Mouse (Mus musculus) neural tube, embryonic 15.5 days (tissue): Measurements from ENCODE around the gene Atg9b. TPM values are rescaled to one million over a fixed set of nuclear protein-coding genes. Genes with fewer than 3 reads are reported as not detected.

Experiments
- ATAC-seq: fragments of 200-750 bp; cut with Nextera tagmentation; 2 replicates; pipeline ENCODE4 v1.8.0; 2017; ENCODE audit warnings: mild to moderate bottlenecking, moderate TSS enrichment, moderate library complexity; ENCODE audit not compliant: low FRiP score
- H3K27ac ChIP-seq: fragments of 300-500 bp; sonication (generic); replicated peaks from 2 replicates; pipeline ENCODE4 v1.5.1; 2015; ENCODE audit warnings: mild to moderate bottlenecking, inconsistent platforms
- H3K27me3 ChIP-seq: fragments of 300-500 bp; sonication (generic); replicated peaks from 2 replicates; pipeline ENCODE4 v1.6.1; 2015; ENCODE audit warnings: inconsistent platforms
- H3K36me3 ChIP-seq: fragments of 300-500 bp; sonication (generic); 2 replicates; pipeline ENCODE4 v1.6.1; 2015; ENCODE audit warnings: inconsistent platforms
- H3K4me1 ChIP-seq: fragments of 300-500 bp; sonication (generic); 2 replicates; pipeline ENCODE4 v1.6.1; 2015; ENCODE audit warnings: inconsistent platforms
- H3K4me2 ChIP-seq: fragments of 300-500 bp; sonication (generic); 2 replicates; pipeline ENCODE4 v1.6.1; 2015; ENCODE audit warnings: inconsistent platforms, mild to moderate bottlenecking, moderate library complexity
- H3K4me3 ChIP-seq: fragments of 300-500 bp; sonication (generic); replicated peaks from 2 replicates; pipeline ENCODE4 v1.5.1; 2015; ENCODE audit warnings: mild to moderate bottlenecking, inconsistent platforms
- H3K9ac ChIP-seq: fragments of 300-500 bp; sonication (generic); replicated peaks from 2 replicates; pipeline ENCODE4 v1.6.1; 2015; ENCODE audit warnings: mild to moderate bottlenecking, inconsistent platforms
- H3K9me3 ChIP-seq: fragments of 300-500 bp; sonication (generic); replicated peaks from 2 replicates; pipeline ENCODE4 v1.6.1; 2016; ENCODE audit warnings: inconsistent platforms
- WGBS: fragments of 180-500 bp; shearing (Covaris S2); methylation state at CpG from one replicate; pipeline ENCODE4 v1.1.7; 2015; ENCODE audit warnings: mixed read lengths; 5-methylcytosine and 5-hydroxymethylcytosine counted together
- polyA plus RNA-seq: library from polyadenylated mRNA; unstranded; fragments of >200 nt; fragmentation: Nextera tagmentation; extraction: Ambion mirVana; gene quantifications from 2 replicates; pipeline ENCODE4 v1.2.1, GENCODE M21; 2015

The Atg9b gene
- polyA plus RNA-seq, 1 experiment from 2014 or later = 4.8 TPM

DNA sequence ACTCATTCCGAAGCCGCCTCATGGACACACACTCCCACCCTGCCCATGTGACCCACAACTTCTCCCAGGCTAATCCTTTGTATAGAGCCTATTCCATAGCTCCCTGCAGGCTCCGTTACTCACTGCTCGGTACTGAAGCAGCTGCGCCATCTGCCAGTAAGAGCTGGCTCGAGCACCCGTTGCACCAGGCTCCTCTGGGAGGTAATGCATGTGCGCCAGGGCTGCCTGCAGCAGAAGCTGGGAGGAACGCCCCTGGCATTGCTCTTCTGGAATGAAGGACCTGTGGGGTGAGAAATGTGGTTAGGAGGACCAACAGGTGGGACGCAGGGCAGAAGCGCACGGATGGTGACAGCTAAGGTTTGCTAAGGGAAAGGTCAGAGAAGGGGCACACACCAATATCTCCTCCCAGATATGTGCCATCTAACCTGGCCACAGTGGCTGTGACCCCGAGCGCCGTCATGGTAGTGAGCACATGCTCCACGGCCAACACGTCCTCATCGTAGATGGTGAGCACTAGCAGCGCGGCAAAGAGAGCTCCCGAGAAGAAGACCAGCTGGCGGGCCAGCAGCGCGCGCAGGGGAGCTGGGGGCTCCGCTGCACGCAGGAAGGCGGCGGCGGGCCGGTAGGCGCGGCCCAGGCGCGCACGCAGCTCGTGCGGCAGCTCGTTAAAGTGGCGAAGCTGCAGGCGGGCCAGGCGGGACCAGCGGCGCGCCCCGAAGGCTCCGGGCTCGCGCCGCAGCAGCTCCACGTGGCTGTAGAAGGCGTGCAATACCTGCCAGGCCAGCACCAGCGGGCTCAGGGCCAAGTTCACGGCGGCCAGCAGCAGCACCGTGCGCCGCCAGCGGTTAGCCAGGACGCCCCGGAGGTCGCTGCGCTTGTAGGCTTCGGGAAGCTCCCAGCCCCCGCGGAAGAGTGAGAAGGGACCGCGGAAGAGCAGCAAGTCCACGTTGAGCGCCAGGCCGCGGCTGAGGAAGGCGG is 4.4 kb downstream of the Atg9b start:
- Histone ChIP-seq H3K27ac (peak overlapping the region; percentile 48), H3K27me3 (peaks cover 22% of the 10 kb centered on the region; the same call in 1 of the 2 replicates), H3K9ac (peak overlapping the region; percentile 56), H3K36me3 (no peaks in the 10 kb centered on the region), H3K4me1 (peaks cover 40% of the 10 kb centered on the region), H3K9me3 (no peaks in the 10 kb centered on the region), H3K4me2 (peak overlapping the region; percentile 99), H3K4me3 (peak overlapping the region; percentile 49)
- WGBS = under 1% methylated on average over 73 of the region's 73 CpGs
- peak; percentile 58 for ATAC-seq

DNA sequence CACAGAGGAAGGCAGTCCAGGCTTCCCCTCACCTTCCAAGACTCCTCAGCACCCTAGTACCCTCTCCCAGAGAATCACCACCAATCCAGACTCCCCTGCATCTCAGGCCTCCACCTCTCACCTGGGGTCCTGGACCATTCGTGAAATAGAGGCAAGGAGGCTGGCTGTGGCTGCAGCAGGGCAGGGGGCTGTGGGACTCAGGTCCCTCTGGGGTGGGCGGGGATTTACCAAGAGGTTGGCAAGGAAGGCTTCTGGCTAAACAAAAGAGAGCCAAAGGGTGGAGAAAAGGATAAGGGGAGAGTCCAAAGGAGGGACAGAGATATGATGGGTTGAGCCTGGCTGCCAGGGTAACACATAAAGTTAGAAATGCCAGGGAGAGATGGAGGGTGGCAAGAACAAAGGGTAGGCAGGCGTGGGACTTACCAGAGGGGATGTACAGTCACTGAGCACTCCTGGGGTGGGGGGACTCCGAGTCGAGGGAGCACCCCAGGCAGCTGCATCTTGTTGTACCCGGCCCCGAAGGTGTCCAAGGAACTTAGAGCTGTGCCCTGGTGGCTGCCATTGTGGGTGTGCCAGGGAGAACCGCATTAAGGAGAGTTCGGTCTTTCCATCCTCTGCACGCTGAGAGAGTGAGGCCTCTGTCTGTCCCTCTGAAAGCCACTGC is 5.9 kb downstream of the Atg9b start:
- ATAC-seq = no peak
- WGBS = 93% methylated on average over 10 of the region's 10 CpGs
- Histone ChIP-seq H3K4me2 (0 out of 2 replicates have a peak overlapping the region, but pooled peaks have one; percentile 99), H3K27ac (no peak overlapping the region), H3K4me1 (peaks cover 45% of the 10 kb centered on the region), H3K9ac (no peak overlapping the region), H3K9me3 (no peaks in the 10 kb centered on the region), H3K36me3 (no peaks in the 10 kb centered on the region), H3K4me3 (no peak overlapping the region), H3K27me3 (peaks cover 22% of the 10 kb centered on the region; the same call in 1 of the 2 replicates)

DNA sequence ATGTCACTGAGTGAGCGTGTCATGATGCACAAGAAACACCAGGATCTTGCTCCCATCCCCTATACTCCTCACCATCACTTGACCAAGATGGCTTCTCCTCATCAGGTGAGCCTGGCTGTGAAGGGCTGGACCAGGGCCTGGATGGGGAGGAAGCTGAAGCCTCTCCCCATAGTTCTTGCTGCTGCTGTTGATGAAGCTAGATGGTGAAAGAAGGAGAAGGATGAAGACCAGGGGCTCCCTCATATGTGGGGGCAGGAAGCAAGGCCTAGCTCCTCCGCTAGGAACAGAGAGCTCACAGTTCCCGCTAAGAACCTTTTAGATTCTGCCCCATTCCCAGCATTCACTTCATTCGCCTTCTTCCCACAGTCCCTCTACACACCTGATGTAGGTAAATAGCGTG is 6.6 kb downstream of the Atg9b start:
- Histone ChIP-seq H3K27me3 (peaks cover 22% of the 10 kb centered on the region; the same call in 1 of the 2 replicates), H3K4me3 (no peak overlapping the region), H3K9me3 (no peaks in the 10 kb centered on the region), H3K4me1 (peaks cover 45% of the 10 kb centered on the region), H3K4me2 (no peak overlapping the region), H3K27ac (no peak overlapping the region), H3K9ac (no peak overlapping the region), H3K36me3 (no peaks in the 10 kb centered on the region)
- ATAC-seq = no peak
- whole genome bisulfite sequencing = 91% methylated on average over 5 of the region's 5 CpGs

DNA sequence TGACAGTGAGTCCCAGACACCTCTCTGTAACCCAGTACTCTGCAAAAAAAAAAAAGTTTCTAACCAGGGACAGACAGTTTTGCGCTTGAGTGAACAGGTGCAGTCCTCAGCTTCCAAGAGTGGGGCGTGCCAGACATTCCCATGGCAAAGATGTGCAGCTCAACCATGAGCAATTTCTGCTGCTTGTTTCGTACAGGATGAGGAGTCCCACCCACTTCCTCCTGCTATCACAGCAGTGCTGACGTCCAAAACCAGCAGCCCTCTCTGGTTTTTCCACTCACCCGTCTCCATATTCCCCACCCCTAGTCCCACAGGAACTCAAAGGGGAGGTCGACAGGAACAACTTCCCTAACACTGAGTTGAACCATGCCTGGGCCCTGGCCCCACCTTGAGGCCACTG is 7.5 kb downstream of the Atg9b start:
- Histone ChIP-seq H3K9me3 (no peaks in the 10 kb centered on the region), H3K27me3 (peaks cover 22% of the 10 kb centered on the region; the same call in 1 of the 2 replicates), H3K4me3 (no peak overlapping the region), H3K9ac (no peak overlapping the region), H3K27ac (no peak overlapping the region), H3K36me3 (no peaks in the 10 kb centered on the region), H3K4me1 (peaks cover 45% of the 10 kb centered on the region), H3K4me2 (peak overlapping the region; percentile 68)
- ATAC-seq = no peak
- 67% methylated on average over 6 of the region's 6 CpGs for WGBS

DNA sequence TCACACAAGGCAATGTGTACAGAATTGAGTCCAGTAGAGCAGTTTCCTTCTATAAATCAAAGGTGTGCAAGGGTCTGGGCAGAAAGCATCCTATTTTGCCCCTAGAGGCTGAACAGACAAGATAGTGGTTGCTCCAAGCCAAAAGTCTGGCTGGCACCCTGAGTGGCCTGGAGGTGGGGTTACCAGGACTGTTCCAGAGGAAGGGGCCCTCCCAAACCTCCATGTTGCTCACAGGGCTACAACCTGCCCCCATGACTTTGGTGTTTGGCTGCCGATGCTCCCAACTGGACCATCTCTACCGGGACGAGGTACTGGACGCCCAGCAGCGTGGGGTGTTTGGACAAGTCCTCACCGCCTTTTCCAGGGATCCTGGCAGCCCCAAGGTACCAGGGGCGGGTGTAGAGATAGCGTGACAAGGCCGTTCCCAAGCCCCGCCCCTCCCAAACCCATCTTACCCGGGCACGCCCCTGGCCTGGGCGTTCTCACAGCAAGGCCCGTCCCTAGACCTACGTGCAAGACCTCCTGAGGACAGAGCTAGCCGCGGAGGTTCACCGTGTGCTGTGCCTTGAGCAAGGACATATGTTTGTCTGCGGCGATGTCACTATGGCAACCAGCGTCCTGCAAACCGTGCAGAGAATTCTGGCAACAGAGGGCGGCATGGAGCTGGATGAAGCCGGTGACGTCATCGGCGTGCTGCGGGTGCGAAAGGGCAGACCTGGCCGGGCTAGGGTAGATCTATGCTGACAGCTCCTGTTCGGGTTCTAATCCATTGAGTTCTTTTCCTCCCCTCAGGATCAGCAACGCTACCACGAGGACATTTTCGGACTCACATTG is 8.7 kb downstream of the Atg9b start:
- no peaks in the 10 kb centered on the region for H3K36me3 ChIP-seq
- H3K9ac ChIP-seq = peak overlapping the region; percentile 47
- H3K4me2 ChIP-seq = peak overlapping the region; percentile 68
- H3K4me1 ChIP-seq = peaks cover 39% of the 10 kb centered on the region
- no peaks in the 10 kb centered on the region for H3K9me3 ChIP-seq
- H3K4me3 ChIP-seq = peak overlapping the region; percentile 49
- WGBS = 2% methylated on average over 34 of the region's 34 CpGs
- peak; percentile 82 for ATAC-seq
- H3K27me3 ChIP-seq = peaks cover 16% of the 10 kb centered on the region; the same call in 1 of the 2 replicates
- peak overlapping the region; percentile 80 for H3K27ac ChIP-seq

DNA sequence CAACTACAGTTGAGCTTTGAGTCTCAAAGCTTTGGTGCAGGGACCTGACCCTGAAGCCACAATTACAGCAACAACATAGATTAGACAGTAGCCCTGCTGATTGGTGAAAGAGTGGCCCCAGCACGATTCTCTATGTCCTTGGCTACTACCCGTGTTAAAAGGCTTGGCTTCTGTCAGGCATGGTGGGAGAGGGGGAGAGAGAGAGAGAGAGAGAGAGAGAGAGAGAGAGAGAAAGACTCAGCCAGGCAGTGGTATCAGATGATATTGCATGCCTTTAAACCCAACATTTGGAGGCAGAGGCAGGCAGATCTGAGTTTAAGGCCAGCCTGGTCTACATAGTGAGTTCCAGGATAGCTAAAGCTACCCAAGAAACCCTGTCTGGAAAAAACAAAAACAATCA is 10.0 kb downstream of the Atg9b start:
- H3K4me2 ChIP-seq = no peak overlapping the region
- no peak overlapping the region for H3K9ac ChIP-seq
- H3K27ac ChIP-seq = no peak overlapping the region
- H3K36me3 ChIP-seq = no peaks in the 10 kb centered on the region
- no peak for ATAC-seq
- peaks cover 27% of the 10 kb centered on the region for H3K4me1 ChIP-seq
- no peak overlapping the region for H3K4me3 ChIP-seq
- H3K9me3 ChIP-seq = no peaks in the 10 kb centered on the region
- peaks cover 14% of the 10 kb centered on the region; the same call in 1 of the 2 replicates for H3K27me3 ChIP-seq
- whole genome bisulfite sequencing = 67% methylated on average over 2 of the region's 2 CpGs

DNA sequence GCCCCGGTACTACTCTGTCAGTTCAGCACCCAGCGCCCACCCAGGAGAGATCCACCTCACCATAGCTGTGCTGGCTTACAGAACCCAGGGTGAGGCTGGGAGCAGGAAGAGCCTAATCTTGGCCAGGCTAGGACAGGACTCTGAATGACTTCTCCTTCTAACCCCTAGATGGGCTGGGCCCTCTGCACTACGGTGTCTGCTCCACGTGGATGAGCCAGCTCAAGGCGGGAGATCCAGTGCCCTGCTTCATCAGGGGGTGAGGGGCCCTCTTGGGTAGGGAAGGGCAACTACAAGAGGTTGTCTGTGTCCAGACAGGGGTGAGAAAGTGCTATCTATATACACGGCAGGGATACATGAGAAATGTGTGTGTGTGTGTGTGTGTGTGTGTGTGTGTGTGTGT is 10.5 kb downstream of the Atg9b start:
- Histone ChIP-seq H3K27ac (no peak overlapping the region), H3K9ac (no peak overlapping the region), H3K9me3 (no peaks in the 10 kb centered on the region), H3K36me3 (no peaks in the 10 kb centered on the region), H3K4me3 (no peak overlapping the region), H3K4me2 (no peak overlapping the region), H3K27me3 (peaks cover 10% of the 10 kb centered on the region; the same call in 1 of the 2 replicates), H3K4me1 (peaks cover 24% of the 10 kb centered on the region)
- WGBS = 76% methylated on average over 6 of the region's 6 CpGs
- ATAC-seq = no peak

- Histone ChIP-seq H3K9ac (no peak overlapping the region), H3K4me3 (no peak overlapping the region), H3K36me3 (no peaks in the 10 kb centered on the region), H3K4me1 (peaks cover 24% of the 10 kb centered on the region), H3K4me2 (no peak overlapping the region), H3K27me3 (peaks cover 3% of the 10 kb centered on the region; the same call in 1 of the 2 replicates), H3K27ac (no peak overlapping the region), H3K9me3 (no peaks in the 10 kb centered on the region)
- WGBS = 97% methylated on average over 4 of the region's 4 CpGs
- ATAC-seq = no peak
Measured at GRCm38 (mm10) chr5:24380499-24380898, 11.4 kb downstream of the Atg9b start.

GRCm38 (mm10) chr5:24379501-24379900 is 12.4 kb downstream of the Atg9b start:
- 72% methylated on average over 4 of the region's 4 CpGs for WGBS
- no peak for ATAC-seq
- no peaks in the 10 kb centered on the region for H3K27me3 ChIP-seq
- H3K4me1 ChIP-seq = peaks cover 23% of the 10 kb centered on the region
- H3K4me3 ChIP-seq = no peak overlapping the region
- no peak overlapping the region for H3K4me2 ChIP-seq
- no peaks in the 10 kb centered on the region for H3K36me3 ChIP-seq
- H3K9me3 ChIP-seq = no peaks in the 10 kb centered on the region
- no peak overlapping the region for H3K27ac ChIP-seq
- no peak overlapping the region for H3K9ac ChIP-seq

- Histone ChIP-seq H3K4me2 (no peak overlapping the region), H3K36me3 (no peaks in the 10 kb centered on the region), H3K4me3 (no peak overlapping the region), H3K9me3 (no peaks in the 10 kb centered on the region), H3K9ac (no peak overlapping the region), H3K4me1 (peaks cover 15% of the 10 kb centered on the region), H3K27me3 (no peaks in the 10 kb centered on the region), H3K27ac (no peak overlapping the region)
- WGBS = 85% methylated on average over 2 of the region's 2 CpGs
- no peak for ATAC-seq
Measured at GRCm38 (mm10) chr5:24378700-24379099, 13.2 kb downstream of the Atg9b start.

DNA sequence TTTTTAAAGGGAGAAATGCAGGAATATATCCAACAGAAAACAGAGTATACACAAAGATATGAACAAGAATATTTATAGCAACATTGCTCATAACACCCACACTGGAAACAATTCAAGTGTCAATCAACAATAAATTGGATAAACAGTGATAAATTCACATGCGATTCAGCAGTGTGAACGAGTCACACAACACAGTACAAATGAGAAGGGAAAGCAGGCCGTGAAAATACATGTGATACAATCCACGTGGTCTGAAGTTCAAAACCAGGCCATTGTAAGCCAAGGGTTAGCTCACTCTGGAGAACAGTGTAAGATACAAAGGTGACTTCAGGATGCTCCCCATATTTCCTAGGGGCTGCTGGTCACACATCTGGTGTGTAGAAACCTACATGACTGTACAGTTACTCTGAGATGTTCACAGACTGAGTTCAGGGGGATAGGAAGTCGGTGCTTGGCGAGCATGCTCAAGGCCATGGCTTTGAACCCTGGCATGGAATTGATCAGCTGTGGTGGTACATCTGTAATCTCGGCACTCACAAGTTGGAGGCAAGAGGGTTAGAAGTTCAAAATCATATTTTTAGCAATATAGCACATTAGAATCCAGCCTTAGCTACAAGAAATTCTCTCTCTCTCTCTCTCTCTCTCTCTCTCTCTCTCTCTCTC is 17.1 kb downstream of the Atg9b start:
- no peak overlapping the region for H3K4me3 ChIP-seq
- ATAC-seq = no peak

More for the DNA sequence above, 17.1 kb downstream of the Atg9b start:
- Histone ChIP-seq H3K9me3 (no peaks in the 10 kb centered on the region), H3K27ac (no peak overlapping the region), H3K4me1 (no peaks in the 10 kb centered on the region), H3K27me3 (no peaks in the 10 kb centered on the region), H3K9ac (no peak overlapping the region), H3K4me2 (no peak overlapping the region), H3K36me3 (no peaks in the 10 kb centered on the region)
- 87% methylated on average over 7 of the region's 7 CpGs for WGBS
